Mouse (Mus musculus) kidney, postnatal 14 days (tissue): ENCODE measurements at regions not wholly inside any gene's neighbourhood (a gene's known extent, or its start where the extent isn't known, plus 50 kb on each side); places are given as distances from the start of the nearest gene placed in this dataset.
A peak's percentile ranks its signal among the peaks of the same experiment; 100 is the strongest.

ENCODE experiments used
- DNase-seq: peaks from one replicate; pipeline ENCODE4 v3.0.0; 2022; ENCODE audit warnings: mixed read lengths

DNA sequence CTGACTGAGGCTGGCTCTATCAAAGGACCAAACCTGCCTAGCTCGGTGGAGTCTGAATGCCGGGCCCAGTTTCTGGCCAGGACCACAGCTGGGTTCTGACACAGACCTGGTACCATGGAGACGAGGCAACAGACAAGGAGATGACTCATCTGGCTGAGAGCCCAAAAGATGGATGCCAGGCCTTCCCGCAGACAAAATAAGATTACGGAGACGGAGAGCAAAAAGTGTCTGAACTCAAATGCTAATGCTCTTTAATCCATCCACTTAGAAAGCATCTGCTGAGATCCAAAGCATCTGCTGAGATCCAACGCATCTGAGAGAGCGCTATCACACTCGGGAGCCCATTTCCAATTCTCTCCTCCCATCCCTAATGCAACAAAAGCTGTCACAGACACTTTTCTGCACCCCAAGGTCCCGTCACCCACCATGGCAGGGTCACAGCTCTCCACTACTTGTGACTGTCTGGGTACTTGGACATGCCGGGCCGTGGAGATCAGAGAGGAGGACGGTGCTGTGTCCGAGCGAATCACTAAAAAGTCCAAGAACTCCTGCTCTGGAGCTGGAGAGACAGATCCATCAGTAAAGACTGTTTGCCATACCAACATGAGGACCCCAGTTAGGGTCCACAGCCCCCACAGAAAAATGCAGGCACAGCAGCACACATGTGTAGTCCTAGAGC lies 278.3 kb upstream of the Sulf2 start:
- DNase-seq = peak; percentile 53

DNA sequence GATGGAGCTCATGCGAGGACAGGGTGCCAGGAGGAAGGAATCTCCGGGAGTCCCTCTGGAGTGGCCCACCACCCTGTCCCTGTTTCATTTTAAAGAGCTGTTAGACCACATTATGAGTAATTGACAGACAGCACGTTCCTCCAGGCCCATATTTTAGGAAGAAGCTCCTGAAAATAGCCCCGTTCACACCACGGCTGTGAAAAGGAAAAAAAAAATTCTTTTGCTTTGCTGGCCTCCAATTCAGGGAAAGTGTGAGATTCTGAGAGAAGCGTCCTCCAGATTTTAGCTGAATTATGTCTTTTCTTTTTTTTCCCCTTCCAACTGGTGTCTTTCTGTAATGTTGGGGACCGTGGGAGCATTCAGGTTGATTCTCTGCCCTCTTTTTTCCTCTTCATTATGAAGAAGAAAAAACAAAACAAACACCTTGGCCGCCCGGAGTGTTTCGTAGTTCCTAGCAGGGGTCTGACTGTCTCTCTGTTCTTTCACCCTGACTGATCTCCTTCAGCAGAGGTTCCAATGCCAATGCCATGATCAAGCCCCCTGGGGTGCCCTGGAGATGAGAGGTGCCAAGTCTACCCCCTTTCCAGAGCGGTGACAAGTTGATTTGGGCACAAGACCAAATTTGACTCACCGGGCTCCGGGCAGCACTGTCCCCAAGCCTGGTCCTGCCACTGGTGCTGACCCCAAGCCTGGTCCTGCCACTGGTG lies 277.6 kb upstream of the Sulf2 start:
- no peak for DNase-seq

DNA sequence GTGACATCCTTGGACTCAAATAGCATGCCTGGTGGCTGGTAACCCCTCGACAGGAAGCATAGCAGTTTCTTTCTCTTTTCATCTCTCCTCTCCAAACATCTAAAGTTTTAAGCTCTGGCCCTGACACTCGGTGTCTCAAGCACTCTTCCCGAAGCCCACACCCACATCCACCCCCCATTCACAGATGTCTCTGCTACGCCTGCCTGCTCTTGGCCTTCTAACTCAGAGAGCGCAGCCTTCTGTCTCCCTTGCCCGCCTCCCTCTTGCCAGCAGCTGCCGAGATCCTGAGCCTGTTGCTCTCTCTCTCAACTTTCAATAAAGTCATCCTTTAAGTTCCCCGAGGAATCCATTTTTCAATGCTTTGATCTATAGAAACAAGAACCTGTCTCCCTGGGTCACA lies 277.1 kb upstream of the Sulf2 start:
- DNase-seq = no peak

- DNase-seq = no peak
These were observed 274.5 kb upstream of the Sulf2 start for GRCm38 (mm10) chr2:166429918-166430317.

DNA sequence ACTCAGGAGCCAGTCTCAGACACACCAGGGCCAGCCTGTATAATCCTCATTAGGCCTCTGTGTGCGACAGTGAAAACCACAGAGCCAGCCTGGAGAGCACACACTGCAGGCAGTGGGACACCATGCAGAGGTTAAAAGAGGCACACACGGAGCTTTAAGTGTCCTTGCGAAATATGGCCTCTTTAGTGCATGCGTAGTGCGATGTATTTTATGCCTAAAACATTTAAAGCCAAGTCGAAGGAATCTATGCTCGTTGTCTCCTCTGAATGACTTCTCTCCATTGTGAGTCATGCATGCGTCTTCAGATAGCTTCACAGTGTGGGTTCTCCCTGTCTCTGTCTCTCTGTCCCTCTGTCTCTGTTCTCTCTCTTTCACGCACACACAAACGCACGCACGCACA lies 274.0 kb upstream of the Sulf2 start:
- no peak for DNase-seq

- no peak for DNase-seq
These were observed 271.9 kb upstream of the Sulf2 start for GRCm38 (mm10) chr2:166427390-166427789.

GRCm38 (mm10) chr2:166426960-166427359 lies 271.5 kb upstream of the Sulf2 start:
- peak; percentile 69 for DNase-seq

GRCm38 (mm10) chr2:166426457-166426856 lies 271.0 kb upstream of the Sulf2 start:
- DNase-seq = no peak

GRCm38 (mm10) chr2:166425141-166425540 lies 269.7 kb upstream of the Sulf2 start:
- no peak for DNase-seq

DNA sequence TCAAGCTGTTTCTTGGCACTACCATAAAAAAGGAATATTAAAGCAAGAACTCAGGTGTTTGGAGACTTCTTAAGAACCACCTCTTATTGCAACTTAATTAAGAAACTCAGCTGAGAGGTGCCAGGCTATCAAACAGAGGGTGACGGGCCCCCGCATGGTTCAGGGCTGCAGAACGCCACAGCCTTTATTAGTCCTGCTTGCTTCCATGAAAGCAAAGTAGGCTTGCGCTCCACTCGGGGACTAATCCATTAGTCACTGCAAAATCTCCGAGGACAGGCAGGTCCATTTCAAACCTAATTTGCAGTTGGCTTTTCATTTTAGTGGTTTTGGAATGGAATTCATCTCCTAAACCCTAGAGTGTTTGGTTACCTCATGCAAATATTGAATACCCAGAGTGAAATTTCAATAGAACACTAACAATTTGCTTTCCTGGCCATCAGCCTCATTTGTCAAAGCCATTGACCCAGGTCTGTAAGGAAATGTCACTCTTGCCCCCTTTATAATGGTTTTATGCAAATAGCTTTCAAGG lies 267.7 kb upstream of the Sulf2 start:
- DNase-seq = no peak

DNA sequence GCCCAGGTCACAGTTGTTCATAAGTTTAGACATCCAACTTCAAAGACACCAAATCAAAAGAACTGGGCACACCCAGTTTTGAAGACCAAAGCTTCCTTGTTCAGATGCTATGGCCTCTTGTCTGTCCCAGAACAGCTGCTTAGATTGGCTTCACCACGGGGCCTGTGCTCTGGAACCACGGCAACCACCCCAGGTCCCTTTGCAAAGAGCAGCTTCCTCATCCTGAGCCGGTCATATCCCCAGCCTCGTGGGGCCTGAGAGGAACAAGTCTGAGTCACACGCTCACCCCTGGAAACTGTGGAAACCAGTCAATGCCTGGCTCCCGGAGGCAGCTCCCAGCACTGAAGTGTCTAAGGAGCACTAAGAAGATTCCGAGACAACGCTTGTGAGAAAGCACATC lies 264.8 kb upstream of the Sulf2 start:
- DNase-seq = no peak

- no peak for DNase-seq
These were observed 263.8 kb upstream of the Sulf2 start for GRCm38 (mm10) chr2:166419271-166419670.

DNA sequence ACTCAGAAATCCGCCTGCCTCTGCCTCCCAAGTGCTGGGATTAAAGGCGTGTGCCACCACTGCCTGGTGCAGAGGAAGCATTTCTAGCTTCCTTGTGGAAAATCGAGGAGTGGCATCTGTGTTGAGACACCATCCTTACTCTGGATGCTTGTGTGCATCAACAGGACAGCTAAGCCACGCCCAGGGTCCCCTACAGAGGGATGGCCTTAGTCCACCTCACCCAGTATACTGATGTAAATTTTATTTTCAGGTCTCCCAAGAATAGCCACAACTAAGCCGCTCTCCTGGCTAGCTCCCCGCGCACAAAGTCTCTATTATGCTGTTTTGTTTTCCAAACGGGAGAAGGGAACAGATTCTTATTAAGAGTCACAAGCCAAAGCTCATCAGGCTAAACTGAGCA lies 262.8 kb upstream of the Sulf2 start:
- DNase-seq = no peak

GRCm38 (mm10) chr2:166417628-166418027 lies 262.2 kb upstream of the Sulf2 start:
- DNase-seq = no peak

DNA sequence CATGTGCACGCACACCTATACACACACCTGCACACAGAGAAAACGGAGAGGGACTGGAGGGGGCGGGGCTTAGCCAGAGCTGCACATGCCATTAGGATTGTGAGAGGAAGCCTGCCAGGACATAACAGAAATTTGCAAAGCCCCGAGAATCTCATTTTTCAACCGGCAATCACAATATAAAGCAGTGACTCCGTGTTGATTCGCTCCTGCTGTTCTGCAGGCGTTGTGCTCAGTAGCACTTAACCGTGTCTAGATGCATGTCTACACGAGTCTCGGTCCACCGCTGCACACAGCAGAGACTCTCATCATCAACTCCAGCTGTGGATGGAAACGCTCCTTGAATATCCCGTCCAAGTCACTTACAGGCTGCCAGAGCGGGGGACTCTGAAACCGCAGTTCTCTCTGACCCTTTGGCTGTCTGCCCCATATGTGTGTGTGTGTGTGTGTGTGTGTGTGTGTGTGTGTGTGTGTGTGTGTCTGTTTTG lies 260.1 kb upstream of the Sulf2 start:
- DNase-seq = peak; percentile 64

DNA sequence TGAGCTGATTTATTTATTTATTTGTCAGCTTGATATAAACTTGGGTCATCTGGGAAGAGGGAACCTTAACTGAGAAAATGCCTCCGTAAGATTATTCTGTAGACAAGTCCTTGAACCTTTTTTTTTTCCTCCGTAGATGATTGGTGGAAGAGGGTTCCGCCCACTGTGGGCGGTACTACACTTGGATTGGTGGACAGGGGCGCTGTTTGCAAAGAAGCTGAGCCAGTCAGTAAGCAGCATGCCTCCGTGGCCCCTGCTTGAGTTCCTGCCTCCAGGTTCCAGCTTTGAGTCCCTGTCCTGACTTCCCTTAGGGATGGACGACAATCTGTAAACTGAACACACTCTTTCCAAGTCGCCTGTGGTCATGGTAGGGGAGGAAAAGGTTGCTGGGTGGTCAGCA lies 259.4 kb upstream of the Sulf2 start:
- DNase-seq = no peak

DNA sequence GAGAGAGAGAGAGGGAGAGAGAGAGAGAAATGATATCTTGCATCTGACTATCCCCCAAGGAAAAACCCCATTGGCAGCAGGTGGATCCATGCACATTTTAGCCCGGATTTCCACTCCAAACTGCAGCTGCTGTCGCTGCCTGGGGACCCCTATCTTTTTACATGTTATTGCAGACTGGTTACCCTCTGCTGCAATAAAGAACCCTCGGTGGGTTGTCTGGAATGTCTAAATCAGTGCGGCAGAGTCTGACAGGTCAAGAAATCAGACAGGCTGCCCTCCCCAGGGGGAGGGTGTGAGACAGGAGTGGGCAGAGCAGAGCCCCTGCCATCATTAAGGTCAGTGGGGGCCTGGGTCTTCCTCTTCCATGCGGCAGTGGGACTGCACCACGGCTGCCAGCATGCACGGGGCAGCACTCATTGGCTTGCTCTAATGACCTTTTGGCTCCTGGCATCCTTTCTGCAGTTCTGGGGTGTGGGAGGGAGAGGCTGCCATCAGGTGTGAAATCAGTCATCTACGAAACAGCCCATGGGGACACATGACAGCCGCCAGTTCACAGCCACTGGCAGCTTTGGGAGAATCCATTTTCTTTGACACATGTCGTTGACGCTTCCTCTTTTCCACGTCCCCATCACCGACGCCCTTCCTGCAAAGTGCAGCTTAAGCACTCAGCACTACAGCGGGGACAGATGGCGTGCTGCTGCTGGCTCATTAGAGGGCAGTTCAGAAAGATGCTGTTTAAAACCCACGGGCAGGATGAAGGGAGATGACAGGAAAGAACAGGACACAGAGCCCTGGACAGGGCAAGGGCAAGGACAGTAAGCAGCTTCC lies 256.8 kb upstream of the Sulf2 start:
- no peak for DNase-seq

- no peak for DNase-seq
These were observed 253.9 kb upstream of the Sulf2 start for GRCm38 (mm10) chr2:166409391-166409790.

- peak; percentile 29 for DNase-seq
These were observed 253.3 kb upstream of the Sulf2 start for GRCm38 (mm10) chr2:166408806-166409205.

DNA sequence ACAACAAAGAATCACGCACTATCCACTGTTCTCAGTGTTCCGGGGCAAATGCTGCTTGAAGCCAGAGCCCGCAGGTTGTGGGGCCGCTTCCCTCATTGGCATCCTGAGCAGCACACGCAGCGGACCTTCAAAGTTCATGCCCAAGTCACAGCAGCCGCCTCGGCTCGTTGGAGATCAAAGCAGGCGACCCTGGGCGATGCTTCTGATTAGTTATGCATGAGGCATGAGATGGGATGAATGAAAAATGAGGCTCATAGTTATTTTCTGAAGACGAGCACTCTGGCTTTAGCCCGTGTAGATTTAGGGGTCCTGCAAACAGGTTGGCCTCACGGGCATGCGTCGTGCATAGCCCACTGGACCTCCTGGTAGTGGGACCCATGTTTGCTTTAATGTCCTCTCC lies 252.5 kb upstream of the Sulf2 start:
- peak; percentile 19 for DNase-seq

- DNase-seq = no peak
These were observed 251.4 kb upstream of the Sulf2 start for GRCm38 (mm10) chr2:166406826-166407225.

DNA sequence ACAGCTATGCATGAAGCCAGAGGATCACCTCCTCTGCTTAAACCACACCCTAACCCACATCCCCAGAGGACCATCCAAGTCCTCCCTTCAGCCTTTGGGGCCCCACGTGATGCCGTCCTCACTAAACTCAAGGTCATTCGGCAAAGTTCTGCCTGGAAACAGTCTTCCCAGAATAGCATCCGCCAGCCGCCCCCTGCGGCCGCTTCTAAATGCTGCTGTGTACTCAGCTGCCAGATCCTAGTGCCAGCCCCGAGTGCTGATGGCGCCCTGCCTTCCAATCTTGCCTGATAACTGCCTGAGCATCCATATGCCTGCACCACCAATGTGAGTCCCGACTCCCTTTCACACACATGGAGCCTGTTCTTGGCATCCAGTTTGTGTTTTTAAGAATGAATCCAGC lies 247.9 kb upstream of the Sulf2 start:
- peak; percentile 23 for DNase-seq

GRCm38 (mm10) chr2:166401860-166402259 lies 246.4 kb upstream of the Sulf2 start:
- DNase-seq = no peak
